Mouse (Mus musculus) forebrain, postnatal 0 days (tissue): Measurements from ENCODE around the gene Klhl20. TPM values are rescaled to one million over a fixed set of nuclear protein-coding genes. Genes with fewer than 3 reads are reported as not detected.
"Not testable (repeated sequence)": the region's sequence is repeated elsewhere in the genome, so short reads cannot be mapped to it uniquely, and the experiment has no call there.

Source experiments
- ATAC-seq: fragments of 200-750 bp; cut with Nextera tagmentation; 2 replicates; pipeline ENCODE4 v1.8.0; 2017; ENCODE audit warnings: mild to moderate bottlenecking, moderate library complexity
- DNase-seq: peaks from one replicate; pipeline ENCODE4 v3.0.0-alpha.2; 2015
- H3K27ac ChIP-seq: fragments of 300-500 bp; sonication (generic); 2 replicates; pipeline ENCODE4 v1.5.1; 2014; ENCODE audit warnings: low read depth, mild to moderate bottlenecking, antibody characterized with exemption, low read length, moderate library complexity, mixed read lengths
- H3K27me3 ChIP-seq: fragments of 300-500 bp; sonication (generic); 2 replicates; pipeline ENCODE4 v1.6.1; 2014; ENCODE audit warnings: mild to moderate bottlenecking, low read length, mixed read lengths; ENCODE audit not compliant: insufficient read depth
- H3K36me3 ChIP-seq: fragments of 300-500 bp; sonication (generic); 2 replicates; pipeline ENCODE4 v1.6.1; 2014; ENCODE audit warnings: mild to moderate bottlenecking, moderate library complexity; ENCODE audit not compliant: insufficient read depth
- H3K4me1 ChIP-seq: fragments of 300-500 bp; sonication (generic); 2 replicates; pipeline ENCODE4 v1.6.1; 2014; ENCODE audit warnings: antibody characterized with exemption; ENCODE audit not compliant: insufficient read depth
- H3K4me2 ChIP-seq: fragments of 300-500 bp; sonication (generic); 2 replicates; pipeline ENCODE4 v1.6.1; 2014; ENCODE audit warnings: low read depth, mild to moderate bottlenecking, moderate library complexity
- H3K4me3 ChIP-seq: fragments of 300-500 bp; sonication (generic); 2 replicates; pipeline ENCODE4 v1.5.1; 2014; ENCODE audit warnings: low read depth, low read length, mixed read lengths
- H3K9ac ChIP-seq: fragments of 300-500 bp; sonication (generic); 2 replicates; pipeline ENCODE4 v1.6.1; 2014; ENCODE audit warnings: mild to moderate bottlenecking
- H3K9me3 ChIP-seq: fragments of 300-500 bp; sonication (generic); 2 replicates; pipeline ENCODE4 v1.6.1; 2016; ENCODE audit warnings: low read length
- CTCF ChIP-seq: sonication (generic); IDR thresholded peaks from 2 replicates; pipeline ENCODE4 v1.5.1; 2016; ENCODE audit warnings: antibody characterized with exemption, control low read depth, low read depth
- WGBS: fragments of 180-500 bp; shearing (Covaris S2); extraction: QIAGEN DNeasy Blood & Tissue Kit; methylation state at CpG from one replicate; pipeline ENCODE4 v1.1.7; 2014; 5-methylcytosine and 5-hydroxymethylcytosine counted together
- polyA plus RNA-seq: library from polyadenylated mRNA; unstranded; fragments of >200 nt; fragmentation: Nextera tagmentation; extraction: Ambion mirVana; gene quantifications from 2 replicates; pipeline ENCODE4 v1.2.1, GENCODE M21; 2015
- total RNA-seq: library from RNA; depleted of rRNA; stranded (reverse); fragments of >200 nt; gene quantifications from 2 replicates; pipeline ENCODE4 v1.2.3, GENCODE M21; 2014

The Klhl20 gene
- total and polyA plus RNA-seq, 2 experiments from 2014 or later = 12.2 to 24.1 TPM

DNA sequence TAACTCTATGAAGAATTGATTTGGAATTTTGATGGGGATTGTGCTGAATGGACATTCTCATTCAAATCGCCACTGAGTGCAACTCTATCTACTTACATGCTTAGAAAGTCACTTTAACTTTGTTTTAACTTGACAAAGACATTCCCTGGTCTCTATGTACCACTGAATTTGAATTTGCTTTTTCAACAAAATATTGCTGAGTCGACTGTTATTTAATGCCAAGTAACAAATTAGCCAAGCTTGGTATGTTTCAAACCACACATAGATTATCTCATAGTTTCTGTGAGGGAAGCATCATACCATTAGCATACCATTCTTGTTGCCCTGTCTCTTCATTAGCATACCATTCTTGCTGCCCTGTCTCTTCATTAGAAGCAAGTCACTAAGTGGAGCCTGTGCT lies 16.6 kb upstream of the Klhl20 start:
- Histone ChIP-seq H3K27ac (no peak overlapping the region), H3K9me3 (no peaks in the 10 kb centered on the region), H3K4me3 (no peak overlapping the region), H3K9ac (no peak overlapping the region), H3K36me3 (no peaks in the 10 kb centered on the region; the same call in 1 of the 2 replicates), H3K4me2 (no peak overlapping the region), H3K4me1 (no peaks in the 10 kb centered on the region), H3K27me3 (no peaks in the 10 kb centered on the region)
- 80% methylated on average over 2 of the region's 2 CpGs for WGBS
- no peak for TF ChIP-seq CTCF
- ATAC-seq (no peak), DNase-seq (no peak)

DNA sequence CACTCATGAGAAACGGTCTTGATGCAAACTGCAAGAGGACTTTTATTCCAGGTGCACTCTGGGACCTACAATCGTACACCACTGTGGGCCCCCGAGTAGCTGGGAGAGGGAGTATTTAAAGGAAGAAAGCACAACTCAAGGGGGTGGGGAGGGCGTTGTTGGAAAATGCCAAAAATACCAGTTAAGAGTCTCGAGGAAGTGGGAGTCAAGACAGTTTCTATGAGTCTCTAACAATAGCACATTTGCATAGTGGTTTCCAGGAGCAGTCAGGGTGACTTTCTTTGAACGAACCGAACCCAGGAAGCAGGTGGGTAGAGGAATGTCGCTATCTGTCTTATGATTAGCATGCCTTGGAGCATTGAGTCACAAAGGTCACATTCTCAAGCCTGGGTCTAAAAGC lies 14.3 kb upstream of the Klhl20 start:
- ATAC-seq, H3K9ac ChIP-seq, H3K36me3 ChIP-seq, H3K27ac ChIP-seq, H3K9me3 ChIP-seq, H3K4me2 ChIP-seq, H3K27me3 ChIP-seq, H3K4me1 ChIP-seq, DNase-seq, H3K4me3 ChIP-seq: not testable (repeated sequence)
- 88% methylated on average over 8 of the region's 8 CpGs for WGBS

GRCm38 (mm10) chr1:161143216-161143615 lies 11.9 kb upstream of the Klhl20 start:
- H3K27ac ChIP-seq = peak overlapping the region; percentile 21; the same call in 1 of the 2 replicates
- 84% methylated on average over 7 of the region's 7 CpGs for WGBS

GRCm38 (mm10) chr1:161142531-161143159 lies 11.3 kb upstream of the Klhl20 start, which contains the start of gene Ankrd45:
TSS of gene Ankrd45 (plus strand) at chr1:161142691.
- Histone ChIP-seq H3K9me3 (no peaks in the 10 kb centered on the region), H3K9ac (peak within 1 kb of the TSS; percentile 71), H3K27ac (peak within 1 kb of the TSS; percentile 21; the same call in 1 of the 2 replicates), H3K27me3 (no peaks in the 10 kb centered on the region), H3K36me3 (no peaks in the 10 kb centered on the region), H3K4me2 (peak within 1 kb of the TSS; percentile 88), H3K4me1 (0 out of 2 replicates have a peak, but pooled peaks cover 3% of the 10 kb centered on the region), H3K4me3 (peak within 1 kb of the TSS; percentile 48)
- no peak for TF ChIP-seq CTCF
- WGBS = 3% methylated on average over 33 of the region's 33 CpGs
- ATAC-seq (peak; percentile 94), DNase-seq (peak; percentile 60)

More at GRCm38 (mm10) chr1:161143216-161143615, 11.9 kb upstream of the Klhl20 start:
- Histone ChIP-seq H3K27me3 (no peaks in the 10 kb centered on the region), H3K36me3 (no peaks in the 10 kb centered on the region; the same call in 1 of the 2 replicates), H3K9ac (no peak overlapping the region), H3K4me1 (0 out of 2 replicates have a peak, but pooled peaks cover 3% of the 10 kb centered on the region), H3K4me3 (peak overlapping the region; percentile 48), H3K4me2 (peak overlapping the region; percentile 88), H3K9me3 (no peaks in the 10 kb centered on the region)
- peak; percentile 27 for DNase-seq
- no peak for TF ChIP-seq CTCF
- peak; percentile 16; the same call in 1 of the 2 replicates for ATAC-seq

- Histone ChIP-seq H3K9me3 (no peaks in the 10 kb centered on the region), H3K27me3 (no peaks in the 10 kb centered on the region; the same call in 1 of the 2 replicates), H3K4me3 (no peak overlapping the region), H3K4me2 (no peak overlapping the region), H3K36me3 (no peaks in the 10 kb centered on the region), H3K9ac (no peak overlapping the region), H3K27ac (no peak overlapping the region), H3K4me1 (0 out of 2 replicates have a peak, but pooled peaks cover 3% of the 10 kb centered on the region)
- DNase-seq (no peak), ATAC-seq (no peak)
- no peak for TF ChIP-seq CTCF
- WGBS = 87% methylated on average over 9 of the region's 9 CpGs
Observed at GRCm38 (mm10) chr1:161140026-161140762, 8.9 kb upstream of the Klhl20 start.

DNA sequence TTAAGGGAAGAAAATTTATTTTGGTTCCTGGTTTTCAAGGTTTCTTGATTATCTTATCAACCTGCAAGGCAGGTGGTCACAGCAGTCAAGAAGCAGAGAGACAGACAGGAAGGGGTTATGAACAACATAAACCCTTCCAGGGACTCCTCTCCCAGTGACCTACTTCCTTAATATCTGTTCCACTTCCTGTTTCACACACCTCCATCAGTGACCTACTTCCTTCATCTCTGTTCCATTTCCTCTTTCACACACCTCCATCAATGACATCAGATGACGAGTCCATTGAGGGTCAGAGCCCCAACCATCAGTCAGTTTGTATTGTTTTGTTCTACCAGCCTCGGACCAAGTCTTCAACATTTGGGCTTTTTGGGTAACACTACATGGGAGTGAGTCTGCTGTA lies 8.2 kb upstream of the Klhl20 start:
- Histone ChIP-seq H3K9ac (no peak overlapping the region), H3K4me2 (no peak overlapping the region), H3K27ac (no peak overlapping the region), H3K4me3 (no peak overlapping the region), H3K36me3 (no peaks in the 10 kb centered on the region), H3K9me3 (no peaks in the 10 kb centered on the region), H3K4me1 (0 out of 2 replicates have a peak, but pooled peaks cover 3% of the 10 kb centered on the region), H3K27me3 (no peaks in the 10 kb centered on the region; the same call in 1 of the 2 replicates)
- no peak for DNase-seq
- 92% methylated on average over 2 of the region's 2 CpGs for WGBS
- no peak for ATAC-seq
- no peak for TF ChIP-seq CTCF

DNA sequence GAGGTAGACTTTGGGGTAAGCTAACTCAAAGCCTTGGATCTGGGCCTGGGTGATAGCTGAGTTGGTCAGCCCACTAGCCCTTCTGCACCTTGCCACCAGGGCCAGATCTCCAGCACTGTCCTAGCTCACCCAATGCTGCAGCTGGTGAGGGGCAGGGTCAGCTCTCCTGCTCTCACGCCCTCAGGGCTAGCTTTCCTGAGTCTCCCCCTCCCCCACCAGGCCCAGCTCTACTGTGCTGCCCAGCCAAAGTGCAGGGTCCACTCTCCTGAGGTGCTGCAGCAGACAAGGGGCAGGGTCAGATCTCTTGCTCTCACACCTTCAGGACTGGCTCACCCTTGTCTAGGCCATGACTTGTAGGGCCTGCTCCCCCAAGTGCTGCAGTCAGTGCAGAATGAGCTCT lies 4.8 kb downstream of the Klhl20 start:
- Histone ChIP-seq H3K36me3 (peaks cover 4% of the 10 kb centered on the region; the same call in 1 of the 2 replicates), H3K4me1 (peaks cover 9% of the 10 kb centered on the region; the same call in 1 of the 2 replicates), H3K27me3 (no peaks in the 10 kb centered on the region), H3K4me2 (no peak overlapping the region), H3K27ac (no peak overlapping the region), H3K9ac (no peak overlapping the region), H3K4me3 (no peak overlapping the region), H3K9me3 (no peaks in the 10 kb centered on the region)
- 83% methylated on average over 1 of the region's 1 CpGs for WGBS
- TF ChIP-seq CTCF = no peak
- ATAC-seq = no peak
- no peak for DNase-seq
